Mouse (Mus musculus): ENCODE data around the gene Ccnk. TPM values are rescaled to one million over a fixed set of nuclear protein-coding genes. Genes with fewer than 3 reads are reported as not detected.

Ccnk gene
- polyA plus RNA-seq, 1 experiment, result 29.1 TPM

GRCm38 (mm10) chr12:108172639-108173038 lies 6.7 kb upstream of the Ccnk start:
- peaks cover 97% of the 10 kb centered on the region for H3K79me2 ChIP-seq (ENCODE audit: control insufficient read depth, insufficient read depth)
- no peak overlapping the region for H3K4me2 ChIP-seq (ENCODE audit: low read depth)
- no peaks in the 10 kb centered on the region for H3K27me3 ChIP-seq (ENCODE audit: control insufficient read depth, insufficient read depth, insufficient read length)
- no peak overlapping the region for H3K4me3 ChIP-seq
- H3ac ChIP-seq (ENCODE audit: control insufficient read depth, insufficient read length), result no peak overlapping the region
- no peaks in the 10 kb centered on the region for H3K36me3 ChIP-seq (ENCODE audit: control insufficient read depth, insufficient read depth)
- TF ChIP-seq CEBPB (IDR thresholded peaks at IDR 0.05; ENCODE audit: insufficient read depth, poor library complexity, severe bottlenecking), result no peak
- no peak for TF ChIP-seq MYOD1 (IDR thresholded peaks at IDR 0.05; ENCODE audit: control insufficient read depth in 1 of 3, insufficient read length in 2 of 3, low read depth in 2 of 3)
- no peak for TF ChIP-seq TCF3 (IDR thresholded peaks at IDR 0.05; ENCODE audit: insufficient read length, low read depth)
- no peak for TF ChIP-seq REST (IDR thresholded peaks at IDR 0.05; ENCODE audit: insufficient read depth, insufficient read length)
- no peak for TF ChIP-seq E2F4 (IDR thresholded peaks at IDR 0.05; ENCODE audit: insufficient read depth)
- TF ChIP-seq USF1 (IDR thresholded peaks at IDR 0.05; ENCODE audit: low read depth), result no peak
- TF ChIP-seq POLR2A (IDR thresholded peaks at IDR 0.05; ENCODE audit: insufficient read length, low read depth), result no peak
- TF ChIP-seq POLR2AphosphoS2 (IDR thresholded peaks at IDR 0.05; ENCODE audit: insufficient read length, low read depth), result no peak
- no peak for TF ChIP-seq MYOG (IDR thresholded peaks at IDR 0.05; ENCODE audit: control insufficient read depth in 1 of 3, insufficient read depth in 1 of 3, insufficient read length in 2 of 3, low read depth in 2 of 3)
- TF ChIP-seq SRF (IDR thresholded peaks at IDR 0.05; ENCODE audit: control insufficient read depth, insufficient read length, low read depth), result no peak
- no peak for TF ChIP-seq MAX (IDR thresholded peaks at IDR 0.05; ENCODE audit: low read depth)

DNA sequence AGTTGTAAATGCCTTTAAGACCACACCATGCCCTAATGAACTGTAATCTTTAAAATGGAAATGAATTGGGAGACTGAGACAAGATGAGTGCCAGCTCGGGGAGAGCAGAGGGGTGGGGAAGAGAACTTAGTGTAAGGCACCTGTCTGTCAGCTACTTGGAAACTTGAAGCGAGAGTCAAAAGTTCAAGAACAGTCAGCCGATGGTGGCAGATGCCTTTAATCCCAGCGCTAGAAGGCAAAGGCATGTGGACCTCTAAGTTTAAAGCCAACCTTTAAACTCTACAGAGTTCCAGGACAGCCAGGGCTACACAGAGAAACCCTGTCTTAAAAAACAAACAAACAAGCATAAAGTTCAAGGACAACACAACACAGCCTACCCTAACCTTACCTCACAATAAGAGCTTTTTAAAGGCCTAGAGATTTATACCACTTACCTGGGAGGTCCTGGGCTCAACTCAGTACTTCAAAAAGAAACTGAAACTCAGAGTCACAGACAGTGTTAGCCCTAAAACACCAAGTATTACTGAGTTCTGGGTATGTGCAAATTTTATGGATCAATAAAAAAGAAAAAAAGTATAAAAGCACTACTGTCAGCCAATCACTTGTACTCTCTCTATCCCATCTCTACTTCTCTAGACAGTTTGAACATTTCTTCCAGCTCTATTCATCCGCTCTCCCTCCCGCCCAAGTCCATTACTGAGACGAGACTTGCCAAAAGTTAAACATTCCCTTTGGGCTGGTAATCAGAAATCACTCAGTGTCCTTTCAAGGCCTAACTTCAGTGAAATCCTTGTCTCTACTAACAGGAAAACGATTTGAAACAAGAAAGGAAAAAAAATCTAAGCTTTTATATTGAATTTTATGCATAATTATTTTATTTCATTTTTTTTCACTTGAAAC lies 4.5 kb upstream of the Ccnk start:
- Histone ChIP-seq H3ac (ENCODE audit: control insufficient read depth, insufficient read length) (no peak overlapping the region), H3K36me3 (ENCODE audit: control insufficient read depth, insufficient read depth) (no peaks in the 10 kb centered on the region), H3K4me2 (ENCODE audit: low read depth) (no peak overlapping the region), H3K4me3 (no peak overlapping the region), H3K27me3 (ENCODE audit: control insufficient read depth, insufficient read depth, insufficient read length) (no peaks in the 10 kb centered on the region), H3K79me2 (ENCODE audit: control insufficient read depth, insufficient read depth) (peaks cover 85% of the 10 kb centered on the region)
- TF ChIP-seq CEBPB (IDR thresholded peaks at IDR 0.05; ENCODE audit: insufficient read depth, poor library complexity, severe bottlenecking), result no peak
- no peak for TF ChIP-seq TCF3 (IDR thresholded peaks at IDR 0.05; ENCODE audit: insufficient read length, low read depth)
- TF ChIP-seq POLR2A (IDR thresholded peaks at IDR 0.05; ENCODE audit: insufficient read length, low read depth), result no peak
- no peak for TF ChIP-seq MYOD1 (IDR thresholded peaks at IDR 0.05; ENCODE audit: control insufficient read depth in 1 of 3, insufficient read length in 2 of 3, low read depth in 2 of 3)
- TF ChIP-seq POLR2AphosphoS2 (IDR thresholded peaks at IDR 0.05; ENCODE audit: insufficient read length, low read depth), result no peak
- TF ChIP-seq SRF (IDR thresholded peaks at IDR 0.05; ENCODE audit: control insufficient read depth, insufficient read length, low read depth), result no peak
- TF ChIP-seq E2F4 (IDR thresholded peaks at IDR 0.05; ENCODE audit: insufficient read depth), result no peak
- TF ChIP-seq MYOG (IDR thresholded peaks at IDR 0.05; ENCODE audit: control insufficient read depth in 1 of 3, insufficient read depth in 1 of 3, insufficient read length in 2 of 3, low read depth in 2 of 3), result no peak
- no peak for TF ChIP-seq TCF12 (IDR thresholded peaks at IDR 0.05; ENCODE audit: insufficient read depth, poor library complexity, severe bottlenecking)
- TF ChIP-seq REST (IDR thresholded peaks at IDR 0.05; ENCODE audit: insufficient read depth, insufficient read length), result no peak
- TF ChIP-seq MAX (IDR thresholded peaks at IDR 0.05; ENCODE audit: low read depth), result no peak
- no peak for TF ChIP-seq USF1 (IDR thresholded peaks at IDR 0.05; ENCODE audit: low read depth)

DNA sequence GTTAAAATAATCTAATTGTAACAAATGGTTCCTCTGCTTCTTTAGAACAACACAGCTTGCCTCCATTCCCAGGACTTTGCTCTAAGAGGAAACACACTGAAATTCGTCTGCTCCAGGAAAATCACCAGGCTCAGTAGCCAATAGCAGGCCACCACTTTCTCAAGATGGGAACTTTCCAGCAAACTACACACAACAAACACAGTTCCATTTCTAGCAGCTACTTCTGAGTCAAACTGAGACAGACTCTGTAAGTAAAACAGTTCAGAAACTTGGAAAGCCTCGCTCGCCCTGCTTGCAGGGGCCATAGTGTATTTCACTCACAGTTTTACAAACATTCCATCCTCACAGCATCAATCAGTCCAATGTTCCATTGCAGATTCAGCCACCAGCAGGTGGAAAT lies 3.0 kb upstream of the Ccnk start:
- Histone ChIP-seq H3K27me3 (ENCODE audit: control insufficient read depth, insufficient read depth, insufficient read length) (no peaks in the 10 kb centered on the region), H3ac (ENCODE audit: control insufficient read depth, insufficient read length) (no peak overlapping the region), H3K4me2 (ENCODE audit: low read depth) (peak overlapping the region; percentile 7), H3K4me3 (no peak overlapping the region), H3K79me2 (ENCODE audit: control insufficient read depth, insufficient read depth) (peaks cover 85% of the 10 kb centered on the region), H3K36me3 (ENCODE audit: control insufficient read depth, insufficient read depth) (no peaks in the 10 kb centered on the region)
- TF ChIP-seq TCF3 (IDR thresholded peaks at IDR 0.05; ENCODE audit: insufficient read length, low read depth), result no peak
- TF ChIP-seq POLR2A (IDR thresholded peaks at IDR 0.05; ENCODE audit: insufficient read length, low read depth), result no peak
- no peak for TF ChIP-seq MYOG (IDR thresholded peaks at IDR 0.05; ENCODE audit: control insufficient read depth in 1 of 3, insufficient read depth in 1 of 3, insufficient read length in 2 of 3, low read depth in 2 of 3)
- TF ChIP-seq MYOD1 (IDR thresholded peaks at IDR 0.05; ENCODE audit: control insufficient read depth in 1 of 3, insufficient read length in 2 of 3, low read depth in 2 of 3), result no peak
- no peak for TF ChIP-seq MAX (IDR thresholded peaks at IDR 0.05; ENCODE audit: low read depth)
- TF ChIP-seq E2F4 (IDR thresholded peaks at IDR 0.05; ENCODE audit: insufficient read depth), result no peak
- TF ChIP-seq SRF (IDR thresholded peaks at IDR 0.05; ENCODE audit: control insufficient read depth, insufficient read length, low read depth), result no peak
- no peak for TF ChIP-seq POLR2AphosphoS2 (IDR thresholded peaks at IDR 0.05; ENCODE audit: insufficient read length, low read depth)
- no peak for TF ChIP-seq TCF12 (IDR thresholded peaks at IDR 0.05; ENCODE audit: insufficient read depth, poor library complexity, severe bottlenecking)
- no peak for TF ChIP-seq REST (IDR thresholded peaks at IDR 0.05; ENCODE audit: insufficient read depth, insufficient read length)
- no peak for TF ChIP-seq USF1 (IDR thresholded peaks at IDR 0.05; ENCODE audit: low read depth)
- no peak for TF ChIP-seq CEBPB (IDR thresholded peaks at IDR 0.05; ENCODE audit: insufficient read depth, poor library complexity, severe bottlenecking)

GRCm38 (mm10) chr12:108178331-108179245 lies 791 bp upstream of the Ccnk start:
- peaks cover 12% of the 10 kb centered on the region for H3K36me3 ChIP-seq (ENCODE audit: control insufficient read depth, insufficient read depth)
- no peak for TF ChIP-seq SRF (IDR thresholded peaks at IDR 0.05; ENCODE audit: control insufficient read depth, insufficient read length, low read depth)
- TF ChIP-seq MYOD1 (IDR thresholded peaks at IDR 0.05; ENCODE audit: control insufficient read depth in 1 of 3, insufficient read length in 2 of 3, low read depth in 2 of 3), result peak in 1 of 3 experiments; percentile 2
- peak; percentile 18 for TF ChIP-seq POLR2AphosphoS2 (IDR thresholded peaks at IDR 0.05; ENCODE audit: insufficient read length, low read depth)
- TF ChIP-seq MAX (IDR thresholded peaks at IDR 0.05; ENCODE audit: low read depth), result no peak
- TF ChIP-seq USF1 (IDR thresholded peaks at IDR 0.05; ENCODE audit: low read depth), result no peak
- peak; percentile 55 for TF ChIP-seq POLR2A (IDR thresholded peaks at IDR 0.05; ENCODE audit: insufficient read length, low read depth)
- peak overlapping the region; percentile 63 for H3K4me3 ChIP-seq

More at GRCm38 (mm10) chr12:108178331-108179245, 791 bp upstream of the Ccnk start:
- Histone ChIP-seq H3ac (ENCODE audit: control insufficient read depth, insufficient read length) (peak overlapping the region; percentile 93), H3K4me2 (ENCODE audit: low read depth) (peak overlapping the region; percentile 77), H3K79me2 (ENCODE audit: control insufficient read depth, insufficient read depth) (peaks cover 88% of the 10 kb centered on the region), H3K27me3 (ENCODE audit: control insufficient read depth, insufficient read depth, insufficient read length) (no peaks in the 10 kb centered on the region)

Measured in myocyte (in vitro differentiated cells).